Mouse (Mus musculus): ENCODE results near the gene Cmss1.

DNA sequence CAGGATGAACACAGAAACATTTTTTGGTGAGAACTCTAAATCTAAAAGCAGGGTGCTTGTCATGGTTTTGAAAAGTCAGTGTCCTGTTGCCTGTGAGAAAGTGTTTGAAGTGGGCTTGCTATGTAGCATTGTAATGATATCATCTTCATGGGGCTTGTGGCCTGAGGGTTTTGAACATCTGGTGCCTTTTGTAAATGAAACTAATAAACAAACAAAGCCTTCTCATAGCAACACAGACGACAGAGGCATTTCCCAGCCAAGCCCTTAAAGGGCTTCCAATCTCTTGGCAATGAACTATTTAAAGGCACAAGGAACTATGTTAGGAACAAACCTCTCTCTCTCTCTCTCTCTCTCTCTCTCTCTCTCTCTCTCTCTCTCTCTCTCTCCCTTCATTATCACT, 339.6 kb downstream of the Cmss1 start:
- TF ChIP-seq CTCF (IDR thresholded peaks at IDR 0.05; ENCODE audit: low read depth, low read length) (no peak), POLR2A (IDR thresholded peaks at IDR 0.05; ENCODE audit: extremely low read depth, insufficient read depth, low read length) (no peak)
